Mouse (Mus musculus) forebrain, postnatal 0 days (tissue): Measurements from ENCODE around the gene Palm2. TPM values are rescaled to one million over a fixed set of nuclear protein-coding genes. Genes with fewer than 3 reads are reported as not detected.

Source experiments
- ATAC-seq: fragments of 200-750 bp; cut with Nextera tagmentation; 2 replicates; pipeline ENCODE4 v1.8.0; 2017; ENCODE audit warnings: mild to moderate bottlenecking, moderate library complexity
- DNase-seq: peaks from one replicate; pipeline ENCODE4 v3.0.0-alpha.2; 2015
- H3K27ac ChIP-seq: fragments of 300-500 bp; sonication (generic); 2 replicates; pipeline ENCODE4 v1.5.1; 2014; ENCODE audit warnings: low read depth, mild to moderate bottlenecking, antibody characterized with exemption, low read length, moderate library complexity, mixed read lengths
- H3K27me3 ChIP-seq: fragments of 300-500 bp; sonication (generic); 2 replicates; pipeline ENCODE4 v1.6.1; 2014; ENCODE audit warnings: mild to moderate bottlenecking, low read length, mixed read lengths; ENCODE audit not compliant: insufficient read depth
- H3K36me3 ChIP-seq: fragments of 300-500 bp; sonication (generic); 2 replicates; pipeline ENCODE4 v1.6.1; 2014; ENCODE audit warnings: mild to moderate bottlenecking, moderate library complexity; ENCODE audit not compliant: insufficient read depth
- H3K4me1 ChIP-seq: fragments of 300-500 bp; sonication (generic); 2 replicates; pipeline ENCODE4 v1.6.1; 2014; ENCODE audit warnings: antibody characterized with exemption; ENCODE audit not compliant: insufficient read depth
- H3K4me2 ChIP-seq: fragments of 300-500 bp; sonication (generic); 2 replicates; pipeline ENCODE4 v1.6.1; 2014; ENCODE audit warnings: low read depth, mild to moderate bottlenecking, moderate library complexity
- H3K4me3 ChIP-seq: fragments of 300-500 bp; sonication (generic); 2 replicates; pipeline ENCODE4 v1.5.1; 2014; ENCODE audit warnings: low read depth, low read length, mixed read lengths
- H3K9ac ChIP-seq: fragments of 300-500 bp; sonication (generic); 2 replicates; pipeline ENCODE4 v1.6.1; 2014; ENCODE audit warnings: mild to moderate bottlenecking
- H3K9me3 ChIP-seq: fragments of 300-500 bp; sonication (generic); 2 replicates; pipeline ENCODE4 v1.6.1; 2016; ENCODE audit warnings: low read length
- CTCF ChIP-seq: sonication (generic); IDR thresholded peaks from 2 replicates; pipeline ENCODE4 v1.5.1; 2016; ENCODE audit warnings: antibody characterized with exemption, control low read depth, low read depth
- WGBS: fragments of 180-500 bp; shearing (Covaris S2); extraction: QIAGEN DNeasy Blood & Tissue Kit; methylation state at CpG from one replicate; pipeline ENCODE4 v1.1.7; 2014; 5-methylcytosine and 5-hydroxymethylcytosine counted together
- polyA plus RNA-seq: library from polyadenylated mRNA; unstranded; fragments of >200 nt; fragmentation: Nextera tagmentation; extraction: Ambion mirVana; gene quantifications from 2 replicates; pipeline ENCODE4 v1.2.1, GENCODE M21; 2015
- total RNA-seq: library from RNA; depleted of rRNA; stranded (reverse); fragments of >200 nt; gene quantifications from 2 replicates; pipeline ENCODE4 v1.2.3, GENCODE M21; 2014

Gene Palm2
- total and polyA plus RNA-seq, 2 experiments from 2014 or later, result 16.9 to 21.1 TPM

DNA sequence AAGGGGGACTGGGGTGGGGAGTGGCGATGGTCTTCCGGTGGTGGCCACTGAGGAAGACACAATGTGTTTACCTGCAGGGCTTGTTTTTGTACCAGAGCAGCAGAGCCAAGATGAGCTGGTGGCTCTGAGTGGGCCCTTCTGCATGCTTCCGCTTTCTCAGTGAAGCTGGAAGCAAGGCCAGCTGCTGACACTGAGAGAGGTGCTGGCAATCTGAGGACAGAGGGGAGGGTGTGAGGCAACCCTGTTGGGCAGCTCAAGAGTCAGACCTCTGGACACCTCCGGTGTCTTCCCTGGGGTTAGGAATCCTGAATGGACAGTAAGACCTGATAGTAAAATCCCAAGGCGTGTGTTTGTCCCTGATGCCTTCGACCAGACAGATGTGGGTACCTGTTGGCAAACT is 165.9 kb downstream of the Palm2 start:
- Histone ChIP-seq H3K27me3 (no peaks in the 10 kb centered on the region), H3K4me3 (no peak overlapping the region), H3K36me3 (no peaks in the 10 kb centered on the region), H3K4me1 (no peaks in the 10 kb centered on the region), H3K9ac (no peak overlapping the region), H3K9me3 (no peaks in the 10 kb centered on the region), H3K4me2 (no peak overlapping the region), H3K27ac (no peak overlapping the region)
- no peak for DNase-seq
- TF ChIP-seq CTCF, result no peak
- 93% methylated on average over 6 of the region's 6 CpGs for WGBS
- no peak for ATAC-seq

GRCm38 (mm10) chr4:57600685-57601457 is 166.8 kb downstream of the Palm2 start:
- no peaks in the 10 kb centered on the region for H3K9me3 ChIP-seq
- H3K36me3 ChIP-seq, result no peaks in the 10 kb centered on the region
- H3K4me3 ChIP-seq, result no peak overlapping the region
- no peaks in the 10 kb centered on the region for H3K27me3 ChIP-seq
- H3K4me1 ChIP-seq, result no peaks in the 10 kb centered on the region
- DNase-seq (no peak), ATAC-seq (no peak)
- no peak overlapping the region for H3K4me2 ChIP-seq
- no peak overlapping the region for H3K9ac ChIP-seq
- WGBS, result 80% methylated on average over 11 of the region's 11 CpGs
- TF ChIP-seq CTCF, result no peak
- H3K27ac ChIP-seq, result no peak overlapping the region

DNA sequence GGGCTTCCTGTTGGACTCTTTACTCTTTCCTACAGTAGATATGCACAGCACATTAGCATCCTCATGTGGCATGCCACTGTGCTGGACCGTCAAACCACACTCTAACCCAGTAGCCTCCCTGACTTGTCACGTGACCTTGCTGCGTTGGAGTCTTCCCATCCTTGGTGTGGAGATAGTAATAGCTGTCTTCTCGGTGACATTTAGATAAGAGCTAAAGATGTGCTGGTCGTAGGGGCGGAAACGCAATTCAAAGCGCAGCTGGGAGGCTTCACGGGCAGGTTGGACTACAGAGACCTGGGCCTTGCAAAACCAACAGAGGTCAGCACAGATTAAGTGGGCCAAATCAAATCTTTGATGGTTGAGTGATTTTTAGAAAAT is 167.4 kb downstream of the Palm2 start:
- H3K4me1 ChIP-seq, result no peaks in the 10 kb centered on the region
- no peak overlapping the region for H3K4me3 ChIP-seq
- no peak for DNase-seq
- TF ChIP-seq CTCF, result no peak
- H3K9me3 ChIP-seq, result no peaks in the 10 kb centered on the region
- WGBS, result 85% methylated on average over 9 of the region's 9 CpGs
- no peak overlapping the region for H3K27ac ChIP-seq
- H3K4me2 ChIP-seq, result no peak overlapping the region
- no peak overlapping the region for H3K9ac ChIP-seq
- no peak for ATAC-seq
- no peaks in the 10 kb centered on the region for H3K27me3 ChIP-seq
- no peaks in the 10 kb centered on the region for H3K36me3 ChIP-seq

- H3K4me2 ChIP-seq, result no peak overlapping the region
- H3K36me3 ChIP-seq, result no peaks in the 10 kb centered on the region
- H3K9ac ChIP-seq, result no peak overlapping the region
- H3K4me3 ChIP-seq, result no peak overlapping the region
- H3K4me1 ChIP-seq, result no peaks in the 10 kb centered on the region
- H3K27ac ChIP-seq, result no peak overlapping the region
- WGBS, result 86% methylated on average over 10 of the region's 10 CpGs
- TF ChIP-seq CTCF, result no peak
- no peak for ATAC-seq
- no peaks in the 10 kb centered on the region for H3K27me3 ChIP-seq
- DNase-seq, result no peak
- H3K9me3 ChIP-seq, result no peaks in the 10 kb centered on the region
Measured at GRCm38 (mm10) chr4:57601903-57602617, 168.0 kb downstream of the Palm2 start.

- 83% methylated on average over 3 of the region's 3 CpGs for WGBS
- Histone ChIP-seq H3K36me3 (no peaks in the 10 kb centered on the region), H3K9ac (no peak overlapping the region), H3K9me3 (no peaks in the 10 kb centered on the region), H3K27ac (no peak overlapping the region), H3K27me3 (no peaks in the 10 kb centered on the region), H3K4me1 (no peaks in the 10 kb centered on the region), H3K4me3 (no peak overlapping the region), H3K4me2 (no peak overlapping the region)
- no peak for TF ChIP-seq CTCF
- ATAC-seq (no peak), DNase-seq (no peak)
Measured at GRCm38 (mm10) chr4:57606258-57606657, 172.2 kb downstream of the Palm2 start.

DNA sequence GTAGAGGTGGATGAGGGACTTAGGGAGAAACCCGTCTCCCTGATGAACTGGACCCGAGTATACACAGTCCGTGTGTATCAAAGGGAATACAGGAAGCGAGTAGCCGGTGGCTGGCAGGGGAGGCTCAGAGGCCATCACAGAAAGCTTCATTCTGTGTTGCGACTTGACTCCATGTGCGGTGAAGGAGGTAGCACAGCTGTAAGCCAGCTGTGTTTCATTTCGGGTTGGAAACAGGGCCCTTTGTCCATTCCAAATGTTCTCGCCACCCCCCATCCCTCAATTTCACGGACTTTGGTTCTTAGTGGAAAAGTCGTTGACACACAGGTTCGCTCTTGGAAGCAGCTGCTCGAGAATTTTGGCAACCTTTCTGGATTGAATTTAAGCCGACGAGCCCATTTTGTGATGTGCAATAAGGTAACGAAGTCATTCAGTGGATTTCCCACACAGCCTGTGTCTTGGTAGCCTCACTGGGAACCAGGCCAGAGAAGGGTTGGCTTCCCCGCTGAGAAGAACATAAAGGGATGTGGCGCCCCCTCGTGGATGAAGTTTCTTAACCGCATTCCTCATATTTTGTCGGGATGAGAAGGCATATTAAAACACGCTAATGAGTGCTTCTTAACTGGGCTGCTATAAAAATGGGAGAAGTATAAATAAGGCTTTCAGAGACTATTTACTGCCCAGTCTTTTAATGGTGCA is 173.3 kb downstream of the Palm2 start:
- peak; percentile 89 for TF ChIP-seq CTCF
- ATAC-seq, result peak; percentile 85
- Histone ChIP-seq H3K4me2 (peak overlapping the region; percentile 38), H3K27me3 (no peaks in the 10 kb centered on the region), H3K36me3 (no peaks in the 10 kb centered on the region), H3K4me1 (no peaks in the 10 kb centered on the region), H3K27ac (no peak overlapping the region), H3K9ac (no peak overlapping the region), H3K9me3 (no peaks in the 10 kb centered on the region), H3K4me3 (0 out of 2 replicates have a peak overlapping the region, but pooled peaks have one; percentile 9)
- DNase-seq, result peak; percentile 95
- WGBS, result 31% methylated on average over 22 of the region's 22 CpGs
